Comparison of ENCODE assay signal across 8 mouse cellular contexts in genomic region chr11:106256775-106257174, GRCm38 (mm10). TPM values are rescaled to one million over a fixed set of nuclear protein-coding genes. Genes with fewer than 3 reads are reported as not detected.
A peak's percentile ranks its signal among the peaks of the same experiment; 100 is the strongest.
DNase-seq lines count a peak whose midpoint lies in the region; ATAC-seq and TF ChIP-seq lines count a peak whose summit lies in the region.
"Had no signal": no experiment of that assay in that cellular context is flagged by ENCODE, and none has a peak within 500 bp of the region (broad histone marks: within the 10 kb centered on the region; RNA-seq: fewer than 3 reads in every experiment).

No protein-coding gene starts in this region.

- peak; percentile 17 to 31 for DNase-seq in B cell, adult 2 months
- DNase-seq in CH12.LX (ENCODE audit: extremely low read depth) = no peak
- no peak for DNase-seq in limb, embryonic 11.5 days (ENCODE audit: low spot score)
- DNase-seq in layer of hippocampus, postnatal 36 days = no peak
- DNase-seq in spleen, postnatal 36 days (ENCODE audit: low spot score in 2 of 2) = no peak

- no peaks in the 10 kb centered on the region for H3K9me3 ChIP-seq in CH12.LX (replicated peaks; ENCODE audit: low read length)
- H3K9me3 ChIP-seq in heart, embryonic 14.5 days (ENCODE audit: control insufficient read depth, low read length) = no peaks in the 10 kb centered on the region
- H3K9me3 ChIP-seq in limb, embryonic 11.5 days (ENCODE audit: control insufficient read depth, low read length) = no peaks in the 10 kb centered on the region
- no peaks in the 10 kb centered on the region for H3K9me3 ChIP-seq in midbrain, embryonic 16.5 days (replicated peaks; ENCODE audit: control insufficient read depth, low read length, poor library complexity, severe bottlenecking)

- TF ChIP-seq RAD21 in CH12.LX (IDR thresholded peaks at IDR 0.05; ENCODE audit: low read depth, low read length) = no peak

- H3K4me1 ChIP-seq in CH12.LX (ENCODE audit: control insufficient read depth in 1 of 2, insufficient read depth in 2 of 2) = peaks cover 3 to 46% of the 10 kb centered on the region in 2 experiments; a peak in 3 of 4 replicates
- peaks cover 4 to 18% of the 10 kb centered on the region in 2 experiments for H3K4me1 ChIP-seq in heart, embryonic 14.5 days (ENCODE audit: control insufficient read depth in 2 of 2, insufficient read depth in 2 of 2, low read length in 2 of 2)
- H3K4me1 ChIP-seq in limb, embryonic 11.5 days (ENCODE audit: control insufficient read depth, insufficient read depth, low read length) = peaks cover 13% of the 10 kb centered on the region
- peaks cover 19% of the 10 kb centered on the region for H3K4me1 ChIP-seq in midbrain, embryonic 16.5 days (ENCODE audit: control insufficient read depth, insufficient read depth, low read length)

- TF ChIP-seq POLR2A in CH12.LX (IDR thresholded peaks at IDR 0.05; ENCODE audit: low read depth, low read length) = no peak

- H3K79me2 ChIP-seq in CH12.LX (replicated peaks; ENCODE audit: control insufficient read depth, extremely low read depth, insufficient read depth, poor library complexity, severe bottlenecking) = peaks cover 58% of the 10 kb centered on the region

- dilution Hi-C loops in CH12.LX (cut with MboI; ENCODE audit: extremely low pct_ligation_motif_present, extremely low pct_unique_long_range_greater_than_20kb, low sequenced_read_pairs) = no loop called here

- in situ Hi-C loops in CH12.LX (cut with MboI; ENCODE audit: low pct_ligation_motif_present, low pct_unique_long_range_greater_than_20kb, low sequenced_read_pairs) = loop anchor here (5.0 kb wide), 1 partner anchor 34 kb away; no protein-coding TSS in a partner anchor

- no peak for TF ChIP-seq CTCF in CH12.LX (conservative IDR thresholded peaks at IDR 0.05 in 1 of 2, IDR thresholded peaks at IDR 0.05 in 1 of 2; ENCODE audit: low read depth in 2 of 2, low read length in 2 of 2)

- H3K27me3 ChIP-seq in CH12.LX (replicated peaks) = no peaks in the 10 kb centered on the region
- no peaks in the 10 kb centered on the region for H3K27me3 ChIP-seq in heart, embryonic 14.5 days (ENCODE audit: control insufficient read depth, insufficient read depth, low read length)
- H3K27me3 ChIP-seq in limb, embryonic 11.5 days (ENCODE audit: control insufficient read depth, insufficient read depth, low read length) = no peaks in the 10 kb centered on the region
- H3K27me3 ChIP-seq in midbrain, embryonic 16.5 days (ENCODE audit: control insufficient read depth, insufficient read depth, low read depth, low read length) = no peaks in the 10 kb centered on the region

- H3K36me3 ChIP-seq in CH12.LX (replicated peaks in 1 of 2; ENCODE audit: control insufficient read depth in 1 of 2, insufficient read depth in 1 of 2, low read length in 1 of 2) = peaks cover 56 to 71% of the 10 kb centered on the region in 2 experiments
- peaks cover 62% of the 10 kb centered on the region for H3K36me3 ChIP-seq in heart, embryonic 14.5 days (ENCODE audit: control insufficient read depth, insufficient read depth, low read length)
- H3K36me3 ChIP-seq in limb, embryonic 11.5 days (ENCODE audit: control insufficient read depth, insufficient read depth, low read length) = peaks cover 33% of the 10 kb centered on the region
- H3K36me3 ChIP-seq in midbrain, embryonic 16.5 days (ENCODE audit: control insufficient read depth, insufficient read depth, low read length) = peaks cover 22% of the 10 kb centered on the region

- no peak overlapping the region for H3K27ac ChIP-seq in CH12.LX (ENCODE audit: insufficient read depth, low read depth)
- H3K27ac ChIP-seq in heart, embryonic 14.5 days (replicated peaks in 1 of 2; ENCODE audit: control insufficient read depth in 1 of 2, insufficient read depth in 1 of 2, low read depth in 2 of 2, low read length in 2 of 2) = no peak overlapping the region
- H3K27ac ChIP-seq in limb, embryonic 11.5 days (replicated peaks; ENCODE audit: low read depth, low read length) = no peak overlapping the region
- no peak overlapping the region; the same call in 1 of the 2 replicates for H3K27ac ChIP-seq in midbrain, embryonic 16.5 days (ENCODE audit: low read length)

- no peak for ATAC-seq in heart, embryonic 14.5 days (ENCODE audit: insufficient number of reproducible peaks, insufficient read depth, low FRiP score, low read depth)
- ATAC-seq in limb, embryonic 11.5 days (ENCODE audit: insufficient number of reproducible peaks, low FRiP score, low TSS enrichment, low read depth) = no peak
- ATAC-seq in midbrain, embryonic 16.5 days = no peak

- 51% methylated on average over 5 of the region's 5 CpGs for WGBS in heart, embryonic 14.5 days
- WGBS in limb, embryonic 11.5 days = 70% methylated on average over 5 of the region's 5 CpGs
- 77% methylated on average over 5 of the region's 5 CpGs for WGBS in midbrain, embryonic 16.5 days

- peak overlapping the region; percentile 94 for H3K9ac ChIP-seq in CH12.LX (ENCODE audit: insufficient read depth, low read depth)
- H3K9ac ChIP-seq in heart, embryonic 14.5 days (ENCODE audit: low read length) = peak overlapping the region; percentile 85
- peak overlapping the region; percentile 91; the same call in 1 of the 2 replicates for H3K9ac ChIP-seq in limb, embryonic 11.5 days (ENCODE audit: low read length)
- H3K9ac ChIP-seq in midbrain, embryonic 16.5 days (ENCODE audit: low read depth, low read length) = peak overlapping the region; percentile 76; the same call in 1 of the 2 replicates

- H3K4me3 ChIP-seq in CH12.LX (replicated peaks in 1 of 3; ENCODE audit: low read depth in 2 of 3, low read length in 2 of 3, poor library complexity in 1 of 3) = peak overlapping the region; percentile 73 to 92 (median 78)
- peak overlapping the region; percentile 50 to 74; a peak in 3 of 4 replicates for H3K4me3 ChIP-seq in heart, embryonic 14.5 days (ENCODE audit: control insufficient read depth in 1 of 2, insufficient read depth in 1 of 2, low read depth in 1 of 2, low read length in 2 of 2)
- peak overlapping the region; percentile 93 for H3K4me3 ChIP-seq in limb, embryonic 11.5 days (ENCODE audit: low read depth, low read length)
- peak overlapping the region; percentile 71 for H3K4me3 ChIP-seq in midbrain, embryonic 16.5 days (ENCODE audit: low read depth, low read length)

- no peak for TF ChIP-seq EP300 in CH12.LX (IDR thresholded peaks at IDR 0.05; ENCODE audit: low read length)

- H3K4me2 ChIP-seq in CH12.LX (ENCODE audit: insufficient read depth, low read depth, poor library complexity, severe bottlenecking) = peak overlapping the region; percentile 90
- peak overlapping the region; percentile 95 for H3K4me2 ChIP-seq in heart, embryonic 14.5 days (ENCODE audit: low read length)
- peak overlapping the region; percentile 86 for H3K4me2 ChIP-seq in limb, embryonic 11.5 days (ENCODE audit: low read depth, severe bottlenecking)
- peak overlapping the region; percentile 63 for H3K4me2 ChIP-seq in midbrain, embryonic 16.5 days (ENCODE audit: low read length)

TF ChIP-seq in CH12.LX, 34 proteins besides CTCF, POLR2A, EP300 and RAD21 (continues in another document):
- TF ChIP-seq ETS1 (conservative IDR thresholded peaks at IDR 0.05; ENCODE audit: low read depth, low read length) (no peak), HCFC1 (IDR thresholded peaks at IDR 0.05; ENCODE audit: low read depth, low read length) (no peak), CHD1 (IDR thresholded peaks at IDR 0.05; ENCODE audit: low read depth, low read length) (no peak), RCOR1 (conservative IDR thresholded peaks at IDR 0.05; ENCODE audit: low read depth, low read length) (no peak), ELF1 (IDR thresholded peaks at IDR 0.05; ENCODE audit: low read depth, low read length) (no peak)

RNA-seq across cellular contexts. Expression of gene Psmc5, which starts 0.8 kb away (rescaled TPM):
- total RNA-seq in CH12.LX (2012; rRNA removed) (250 and 344 TPM in 2 replicates), CH12.LX (2014; rRNA removed) (139 and 151 TPM in 2 replicates)
- polyA plus RNA-seq in CH12.LX (2012; ENCODE audit: insufficient read length, low read depth) = 344 and 352 TPM in 2 replicates
- polyA plus RNA-seq in heart, embryonic 14.5 days (2014; fragmentation: Nextera tagmentation; extraction: Ambion mirVana) = 200 and 207 TPM in 2 replicates
- 380 and 388 TPM in 2 replicates for polyA plus RNA-seq in limb, embryonic 11.5 days (2014; fragmentation: Nextera tagmentation; extraction: Ambion mirVana)
- polyA plus RNA-seq in midbrain, embryonic 16.5 days (2015; fragmentation: Nextera tagmentation; extraction: Ambion mirVana) = 278 and 285 TPM in 2 replicates
- 100 to 1,000 TPM; 163 to 169 TPM for total RNA-seq in layer of hippocampus, postnatal 36 days (2021)

RNA-seq across cellular contexts. Expression of gene Ftsj3, which starts 0.9 kb away (rescaled TPM):
- total RNA-seq in CH12.LX (2012; rRNA removed) (178 and 269 TPM in 2 replicates), CH12.LX (2014; rRNA removed) (215 and 223 TPM in 2 replicates)
- 298 and 354 TPM in 2 replicates for polyA plus RNA-seq in CH12.LX (2012; ENCODE audit: insufficient read length, low read depth)
- polyA plus RNA-seq in heart, embryonic 14.5 days (2014; fragmentation: Nextera tagmentation; extraction: Ambion mirVana) = 31.7 and 34.1 TPM in 2 replicates
- 72.6 and 74.9 TPM in 2 replicates for polyA plus RNA-seq in limb, embryonic 11.5 days (2014; fragmentation: Nextera tagmentation; extraction: Ambion mirVana)
- 34.0 and 38.0 TPM in 2 replicates for polyA plus RNA-seq in midbrain, embryonic 16.5 days (2015; fragmentation: Nextera tagmentation; extraction: Ambion mirVana)
- 10 to 100 TPM; 30.6 to 31.4 TPM for total RNA-seq in layer of hippocampus, postnatal 36 days (2021)

RNA-seq across cellular contexts. Expression of gene Smarcd2, which starts 16.0 kb away (rescaled TPM):
- total RNA-seq in CH12.LX (2012; rRNA removed) (89.4 and 94.3 TPM in 2 replicates), CH12.LX (2014; rRNA removed) (105 and 110 TPM in 2 replicates)
- polyA plus RNA-seq in CH12.LX (2012; ENCODE audit: insufficient read length, low read depth) = 103 and 116 TPM in 2 replicates
- 18.1 and 22.9 TPM in 2 replicates for polyA plus RNA-seq in heart, embryonic 14.5 days (2014; fragmentation: Nextera tagmentation; extraction: Ambion mirVana)
- polyA plus RNA-seq in limb, embryonic 11.5 days (2014; fragmentation: Nextera tagmentation; extraction: Ambion mirVana) = 82.6 and 84.8 TPM in 2 replicates
- polyA plus RNA-seq in midbrain, embryonic 16.5 days (2015; fragmentation: Nextera tagmentation; extraction: Ambion mirVana) = 7.1 and 7.8 TPM in 2 replicates
- 10 to 100 TPM; 28.5 to 38.9 TPM for total RNA-seq in layer of hippocampus, postnatal 36 days (2021)

RNA-seq across cellular contexts. Expression of gene Tcam1, which starts 19.7 kb away (rescaled TPM):
- total RNA-seq in CH12.LX (2012; rRNA removed) = 4.2 and 5.9 TPM in 2 replicates
- total RNA-seq in CH12.LX (2014; rRNA removed) = 0.68 and 0.82 TPM in 2 replicates
- 0.64 and 0.99 TPM in 2 replicates for polyA plus RNA-seq in CH12.LX (2012; ENCODE audit: insufficient read length, low read depth)
- 0.05 and 0.07 TPM in 2 replicates for polyA plus RNA-seq in heart, embryonic 14.5 days (2014; fragmentation: Nextera tagmentation; extraction: Ambion mirVana)
- polyA plus RNA-seq in limb, embryonic 11.5 days (2014; fragmentation: Nextera tagmentation; extraction: Ambion mirVana) = 0.09 and 0.29 TPM in 2 replicates
- 0.05 and 0.21 TPM in 2 replicates for polyA plus RNA-seq in midbrain, embryonic 16.5 days (2015; fragmentation: Nextera tagmentation; extraction: Ambion mirVana)
- under 1 TPM; 0.17 to 0.18 TPM for total RNA-seq in layer of hippocampus, postnatal 36 days (2021)
- total RNA-seq: neutrophil, adult 5-6 weeks had no signal

RNA-seq across cellular contexts. Expression of gene Ddx42, which starts 40.0 kb away (rescaled TPM):
- total RNA-seq in CH12.LX (2012; rRNA removed) (63.8 and 69.0 TPM in 2 replicates), CH12.LX (2014; rRNA removed) (65.3 and 65.5 TPM in 2 replicates)
- polyA plus RNA-seq in CH12.LX (2012; ENCODE audit: insufficient read length, low read depth) = 89.1 and 94.6 TPM in 2 replicates
- 43.0 and 44.9 TPM in 2 replicates for polyA plus RNA-seq in heart, embryonic 14.5 days (2014; fragmentation: Nextera tagmentation; extraction: Ambion mirVana)
- 96.6 and 110 TPM in 2 replicates for polyA plus RNA-seq in limb, embryonic 11.5 days (2014; fragmentation: Nextera tagmentation; extraction: Ambion mirVana)
- 92.1 and 95.0 TPM in 2 replicates for polyA plus RNA-seq in midbrain, embryonic 16.5 days (2015; fragmentation: Nextera tagmentation; extraction: Ambion mirVana)
- 10 to 100 TPM; 69.9 to 70.9 TPM for total RNA-seq in layer of hippocampus, postnatal 36 days (2021)

Comparison
In these comparisons a context has a peak if more than half of its experiments do, and no peak if none do; other contexts are left out.
1. DNase-seq: peak in B cell, adult 2 months (2 of 2); none in CH12.LX (single experiment), limb, embryonic 11.5 days (single experiment), layer of hippocampus, postnatal 36 days (0 of 2) and spleen, postnatal 36 days (0 of 2).
2. Peak in every context shown above with its lines, with median percentiles within 50 percentile points of each other: H3K4me2 ChIP-seq, H3K4me3 ChIP-seq and H3K9ac ChIP-seq.